Mouse (Mus musculus) urinary bladder, postnatal 36 days (tissue): ENCODE data around the gene Acot8.

Experiments
- DNase-seq, 2 experiments: peaks; one replicate each; pipeline ENCODE4 v3.0.0; 2022; ENCODE audit warnings: low spot score in 2 of 2, mixed read lengths in 1 of 2

Gene Acot8

DNA sequence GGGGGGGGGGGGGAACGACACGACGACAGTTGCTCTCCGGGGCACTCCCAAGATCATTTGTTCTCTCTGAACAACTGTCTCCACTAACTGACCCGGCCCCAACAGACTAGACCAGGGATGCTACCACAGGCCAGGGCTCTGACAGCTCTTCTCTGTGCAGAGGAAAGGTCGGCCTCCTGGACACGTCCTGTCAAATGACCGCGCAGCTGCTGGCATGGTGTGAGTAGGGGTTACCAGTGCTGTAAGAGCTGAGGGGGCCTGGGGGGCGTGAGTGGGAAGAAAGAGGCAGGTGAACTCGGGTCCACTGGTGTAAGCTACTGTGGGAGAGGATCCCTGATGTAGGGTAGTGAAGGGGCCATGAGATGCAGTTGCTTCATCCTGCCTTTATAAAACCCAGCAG, 46.8 kb downstream of the Acot8 start:
- DNase-seq: no peak

DNA sequence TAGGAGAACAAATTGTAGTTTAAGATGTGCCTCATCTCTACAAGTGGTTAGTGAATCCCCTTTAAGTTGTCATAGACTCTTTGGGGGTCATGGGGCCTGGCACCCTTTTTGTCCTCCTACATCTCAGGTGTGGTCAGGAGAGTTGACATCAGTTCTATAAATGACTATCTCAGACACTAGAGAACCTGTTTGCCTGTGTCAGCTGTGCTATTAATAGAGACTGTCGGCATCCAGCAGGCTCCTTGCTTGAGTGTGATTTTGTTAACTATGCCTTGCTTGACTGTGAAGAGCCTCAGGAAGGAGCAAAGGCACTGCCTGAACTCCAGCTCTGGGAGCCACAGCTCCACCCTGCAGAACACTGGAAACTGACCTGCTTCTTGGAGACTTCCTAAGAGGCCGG, 49.9 kb downstream of the Acot8 start:
- no peak for DNase-seq

DNA sequence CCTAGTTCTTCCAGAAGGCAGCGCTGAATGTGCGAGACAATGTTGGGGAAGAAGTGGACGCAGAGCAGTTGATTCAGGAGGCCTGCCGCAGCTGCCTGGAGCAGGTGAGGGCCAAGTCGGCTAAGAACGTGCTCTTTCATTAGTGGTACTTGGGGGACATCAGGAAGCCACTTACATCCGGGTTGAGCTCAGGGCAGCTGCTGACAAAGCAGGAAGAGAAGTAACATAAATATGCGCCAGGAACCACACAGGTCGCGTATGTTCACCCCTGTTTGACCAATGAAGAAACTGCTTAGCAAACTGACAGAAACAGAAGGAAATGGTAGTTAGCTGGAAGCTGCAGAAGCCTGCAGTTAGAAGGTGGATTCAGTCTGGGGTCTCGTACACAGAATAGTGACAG, 50.6 kb downstream of the Acot8 start:
- no peak for DNase-seq

DNA sequence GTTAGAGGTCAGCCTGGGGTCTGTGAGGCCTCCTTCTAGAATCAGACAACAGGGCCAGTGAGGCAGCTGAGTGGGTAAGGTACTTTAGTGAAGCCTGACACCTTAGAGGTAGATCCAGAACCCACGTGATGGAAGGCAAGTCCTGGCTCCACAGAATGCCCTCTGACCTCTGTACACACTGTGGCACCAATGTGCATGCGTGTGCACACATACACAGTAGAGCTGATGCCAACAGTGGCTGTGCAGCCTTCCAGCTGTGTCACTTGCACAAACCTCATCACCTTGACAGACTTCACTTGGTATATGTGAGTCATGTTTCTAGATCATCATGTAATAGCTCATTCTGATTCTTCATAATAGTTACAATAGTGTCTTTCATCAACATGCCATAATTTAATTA, 52.2 kb downstream of the Acot8 start:
- DNase-seq: no peak

DNA sequence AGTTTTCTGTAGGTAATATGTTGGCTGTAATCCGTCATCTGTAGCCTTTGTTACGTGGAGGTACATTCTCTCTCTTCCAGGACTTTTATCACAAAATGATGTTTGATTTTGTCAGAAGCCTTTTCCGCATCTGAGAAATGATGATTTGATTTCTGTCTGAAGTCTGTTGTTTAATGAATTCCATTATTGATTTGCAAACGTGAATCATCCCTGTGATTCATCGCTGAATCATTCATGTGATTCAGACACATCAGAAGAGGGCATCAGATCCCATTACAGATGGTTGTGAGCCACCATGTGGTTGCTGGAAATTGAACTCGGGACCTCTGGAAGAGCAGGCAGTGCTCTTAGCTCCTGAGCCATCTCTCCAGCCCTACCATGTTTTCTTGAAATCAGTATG, 55.7 kb downstream of the Acot8 start:
- no peak for DNase-seq

DNA sequence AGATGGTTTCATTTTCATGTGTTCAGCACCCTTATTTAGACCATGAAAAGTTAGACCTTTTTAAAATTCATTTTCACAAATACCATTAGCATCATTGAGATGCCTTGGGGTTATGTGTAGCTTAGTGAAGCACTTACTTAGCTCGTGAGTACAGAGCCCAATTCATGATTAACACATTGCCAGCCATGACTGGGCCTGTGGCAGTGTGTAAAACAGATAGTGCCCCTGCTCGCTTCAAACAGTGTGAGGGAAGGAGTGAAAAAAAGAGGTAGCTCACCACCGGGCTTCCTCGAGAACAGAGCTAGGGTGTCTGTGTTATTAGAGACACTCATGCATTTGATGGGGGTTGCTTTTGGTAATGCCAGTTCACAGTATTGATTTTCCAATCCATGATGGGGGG, 56.5 kb downstream of the Acot8 start:
- no peak for DNase-seq

DNA sequence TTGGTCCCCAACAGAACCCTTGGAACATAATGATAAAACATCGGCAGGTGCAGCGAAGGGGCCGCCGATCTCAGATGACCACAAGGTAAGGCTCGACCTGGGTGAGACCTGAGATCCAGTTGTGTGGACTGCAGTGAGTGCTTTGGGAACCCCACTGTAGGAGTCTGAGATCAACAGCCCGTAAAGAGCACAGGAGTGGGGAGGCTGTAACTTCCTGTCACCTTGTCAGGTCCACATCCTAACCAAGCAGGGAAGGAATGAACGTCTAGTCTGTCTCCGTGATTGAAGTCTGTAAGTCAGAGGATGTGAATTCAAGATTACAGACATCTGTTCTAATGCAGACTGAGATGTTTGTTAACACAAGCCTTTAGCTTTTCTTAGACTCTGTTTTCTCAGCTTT, 58.0 kb downstream of the Acot8 start:
- DNase-seq: no peak

DNA sequence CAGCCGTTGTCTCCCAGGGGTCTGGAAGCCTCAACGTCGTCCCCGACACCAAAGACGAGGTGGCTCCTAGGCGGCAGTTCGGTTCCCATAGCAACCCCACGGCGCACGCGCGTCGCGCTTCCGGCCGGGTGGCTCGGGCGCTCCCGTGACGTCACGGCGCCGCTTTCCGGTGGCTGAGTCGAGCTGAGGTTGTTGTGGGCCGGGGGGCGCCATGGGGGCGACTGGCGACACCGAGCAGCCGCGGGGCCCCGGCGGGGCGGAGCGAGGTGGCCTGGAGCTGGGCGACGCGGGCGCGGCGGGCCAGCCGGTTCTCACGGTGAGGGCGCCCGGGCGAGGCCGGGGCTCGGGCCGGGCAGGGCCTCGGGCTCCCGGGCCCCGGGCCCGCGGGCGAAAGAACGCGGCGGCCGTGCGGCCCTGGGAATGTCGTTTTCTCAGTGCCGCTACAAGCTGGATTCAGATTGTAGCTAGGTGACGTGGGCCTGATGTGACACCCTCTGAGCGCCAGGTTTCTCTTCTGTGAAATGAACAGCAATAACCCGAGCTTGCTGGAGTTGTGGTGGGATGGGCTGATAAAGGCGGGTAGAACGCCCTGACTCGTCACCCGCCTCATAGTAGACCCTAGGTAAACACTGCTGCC, 58.7 kb downstream of the Acot8 start, which contains the start of the genes Wfdc3 and Dnttip1:
Gene Wfdc3, minus strand, starts transcription at position 89 of the 637 bp plus-strand sequence.
Gene Dnttip1, plus strand, starts transcription at position 141 of the 637 bp plus-strand sequence.
- peak; percentile 91 to 93 for DNase-seq

DNA sequence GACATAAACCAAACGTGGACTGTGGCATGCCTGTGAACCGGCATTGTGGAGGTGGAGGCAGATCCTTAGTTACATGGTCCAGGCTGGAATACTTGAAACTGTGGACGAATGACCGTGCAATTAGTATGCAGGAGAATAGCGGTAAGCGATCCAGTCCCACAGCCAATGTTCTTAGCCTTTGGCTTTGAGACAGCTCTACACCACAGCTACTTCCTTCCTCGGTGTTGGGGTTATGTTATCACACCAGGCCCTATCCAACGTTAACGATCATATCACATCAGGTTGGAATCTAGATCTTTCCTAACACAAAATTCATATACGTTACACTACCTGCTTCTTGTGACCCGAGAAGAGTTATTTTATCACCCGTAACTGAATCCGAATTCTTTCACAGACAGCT, 59.7 kb downstream of the Acot8 start:
- DNase-seq: no peak
